Mouse (Mus musculus): ENCODE data around the gene Ppcs. TPM values are rescaled to one million over a fixed set of nuclear protein-coding genes. Genes with fewer than 3 reads are reported as not detected.

Ppcs gene
- polyA plus RNA-seq, 2 experiments, result 15.3 to 28.4 TPM

- H3K9me3 ChIP-seq (ENCODE audit: control insufficient read depth, low read length), result no peaks in the 10 kb centered on the region
- TF ChIP-seq POLR2A (IDR thresholded peaks at IDR 0.05; ENCODE audit: borderline replicate concordance, extremely low read depth, insufficient read depth, insufficient read length), result no peak
- 83% methylated on average over 2 of the region's 2 CpGs for WGBS
Observed at GRCm38 (mm10) chr4:119437936-119438335, 15.7 kb upstream of the Ppcs start.

DNA sequence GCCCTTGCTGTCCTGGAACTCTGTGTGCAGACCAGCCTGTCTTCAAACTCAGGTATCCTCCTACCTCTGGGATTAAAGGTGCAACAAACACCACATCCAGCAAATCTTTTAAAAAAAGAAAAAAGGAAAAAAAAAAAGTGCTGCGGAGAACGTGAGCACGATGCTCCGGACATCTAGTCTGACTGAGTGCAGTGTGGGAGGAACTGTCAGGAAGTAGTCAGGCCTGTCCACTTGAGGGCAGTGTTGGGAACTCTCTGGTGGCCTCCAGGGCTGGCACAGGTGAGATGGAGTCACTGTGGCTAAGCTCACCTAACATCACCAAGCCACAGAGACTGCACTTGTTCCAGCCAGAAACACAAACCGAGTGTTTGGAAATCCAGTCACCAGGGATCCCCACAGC, 8.5 kb upstream of the Ppcs start:
- H3K4me2 ChIP-seq (replicated peaks; ENCODE audit: low read depth, low read length, severe bottlenecking), result no peak overlapping the region
- DNase-seq (ENCODE audit: low spot score), result no peak
- no peaks in the 10 kb centered on the region for H3K9me3 ChIP-seq (ENCODE audit: control insufficient read depth, low read length)
- WGBS, result 22% methylated on average over 5 of the region's 5 CpGs
- no peaks in the 10 kb centered on the region for H3K27me3 ChIP-seq (ENCODE audit: control insufficient read depth, insufficient read depth, low read length)
- no peak for TF ChIP-seq POLR2A (IDR thresholded peaks at IDR 0.05; ENCODE audit: borderline replicate concordance, extremely low read depth, insufficient read depth, insufficient read length)
- H3K4me3 ChIP-seq (replicated peaks; ENCODE audit: low read length), result no peak overlapping the region
- H3K27ac ChIP-seq (replicated peaks; ENCODE audit: low read depth, low read length), result no peak overlapping the region
- H3K9ac ChIP-seq (ENCODE audit: low read depth, low read length, severe bottlenecking), result no peak overlapping the region
- no peak for ATAC-seq (ENCODE audit: low FRiP score, low read depth)
- no peaks in the 10 kb centered on the region for H3K36me3 ChIP-seq (ENCODE audit: control insufficient read depth, insufficient read depth, low read length)
- no peaks in the 10 kb centered on the region for H3K4me1 ChIP-seq (ENCODE audit: control insufficient read depth, insufficient read depth, low read length)

More at GRCm38 (mm10) chr4:119437936-119438335, 15.7 kb upstream of the Ppcs start:
- no peak overlapping the region for H3K27ac ChIP-seq (replicated peaks; ENCODE audit: low read depth, low read length)
- no peaks in the 10 kb centered on the region for H3K36me3 ChIP-seq (ENCODE audit: control insufficient read depth, insufficient read depth, low read length)
- H3K9ac ChIP-seq (ENCODE audit: low read depth, low read length, severe bottlenecking), result no peak overlapping the region
- no peaks in the 10 kb centered on the region for H3K27me3 ChIP-seq (ENCODE audit: control insufficient read depth, insufficient read depth, low read length)
- H3K4me2 ChIP-seq (replicated peaks; ENCODE audit: low read depth, low read length, severe bottlenecking), result no peak overlapping the region
- DNase-seq (ENCODE audit: low spot score), result no peak
- H3K4me1 ChIP-seq (ENCODE audit: control insufficient read depth, insufficient read depth, low read length), result no peaks in the 10 kb centered on the region
- ATAC-seq (ENCODE audit: low FRiP score, low read depth), result no peak
- H3K4me3 ChIP-seq (replicated peaks; ENCODE audit: low read length), result no peak overlapping the region

DNA sequence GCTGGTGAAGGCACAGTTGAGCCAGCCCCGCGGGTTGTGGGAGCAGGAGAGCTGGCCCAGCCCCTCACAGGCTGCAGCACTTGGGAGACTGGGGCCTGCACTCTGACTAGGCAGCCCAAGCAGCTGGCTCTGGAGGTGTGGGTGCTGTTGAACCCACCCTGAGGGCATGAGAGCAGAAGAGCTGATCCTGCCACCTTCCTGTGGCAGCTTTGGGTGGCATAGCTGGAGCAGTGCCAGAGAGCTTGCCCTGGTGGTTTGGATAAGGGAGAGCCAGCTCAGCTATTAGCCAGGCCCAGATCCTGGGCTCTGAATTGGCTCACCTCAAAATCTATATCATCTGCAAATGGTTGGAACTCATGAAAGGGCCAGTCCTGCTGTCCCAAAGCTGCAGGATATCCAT, 5.5 kb upstream of the Ppcs start:
- 55% methylated on average over 2 of the region's 2 CpGs for WGBS
- Histone ChIP-seq H3K36me3 (ENCODE audit: control insufficient read depth, insufficient read depth, low read length) (no peaks in the 10 kb centered on the region), H3K9ac (ENCODE audit: low read depth, low read length, severe bottlenecking) (no peak overlapping the region), H3K4me3 (replicated peaks; ENCODE audit: low read length) (no peak overlapping the region), H3K27me3 (ENCODE audit: control insufficient read depth, insufficient read depth, low read length) (no peaks in the 10 kb centered on the region), H3K27ac (replicated peaks; ENCODE audit: low read depth, low read length) (no peak overlapping the region), H3K4me2 (replicated peaks; ENCODE audit: low read depth, low read length, severe bottlenecking) (no peak overlapping the region), H3K9me3 (ENCODE audit: control insufficient read depth, low read length) (no peaks in the 10 kb centered on the region), H3K4me1 (ENCODE audit: control insufficient read depth, insufficient read depth, low read length) (0 out of 2 replicates have a peak, but pooled peaks cover 3% of the 10 kb centered on the region)
- no peak for DNase-seq (ENCODE audit: low spot score)
- no peak for ATAC-seq (ENCODE audit: low FRiP score, low read depth)
- no peak for TF ChIP-seq POLR2A (IDR thresholded peaks at IDR 0.05; ENCODE audit: borderline replicate concordance, extremely low read depth, insufficient read depth, insufficient read length)

- no peak overlapping the region for H3K4me3 ChIP-seq (replicated peaks; ENCODE audit: low read length)
- no peaks in the 10 kb centered on the region for H3K27me3 ChIP-seq (ENCODE audit: control insufficient read depth, insufficient read depth, low read length)
- H3K9me3 ChIP-seq (ENCODE audit: control insufficient read depth, low read length), result no peaks in the 10 kb centered on the region
- H3K36me3 ChIP-seq (ENCODE audit: control insufficient read depth, insufficient read depth, low read length), result no peaks in the 10 kb centered on the region
- no peak for DNase-seq (ENCODE audit: low spot score)
- no peak overlapping the region for H3K9ac ChIP-seq (ENCODE audit: low read depth, low read length, severe bottlenecking)
- no peak overlapping the region for H3K27ac ChIP-seq (replicated peaks; ENCODE audit: low read depth, low read length)
- TF ChIP-seq POLR2A (IDR thresholded peaks at IDR 0.05; ENCODE audit: borderline replicate concordance, extremely low read depth, insufficient read depth, insufficient read length), result no peak
- WGBS, result 46% methylated on average over 2 of the region's 2 CpGs
- H3K4me1 ChIP-seq (ENCODE audit: control insufficient read depth, insufficient read depth, low read length), result peaks cover 12% of the 10 kb centered on the region
- ATAC-seq (ENCODE audit: low FRiP score, low read depth), result no peak
- H3K4me2 ChIP-seq (replicated peaks; ENCODE audit: low read depth, low read length, severe bottlenecking), result no peak overlapping the region
Observed at GRCm38 (mm10) chr4:119425601-119426000, 3.4 kb upstream of the Ppcs start.

DNA sequence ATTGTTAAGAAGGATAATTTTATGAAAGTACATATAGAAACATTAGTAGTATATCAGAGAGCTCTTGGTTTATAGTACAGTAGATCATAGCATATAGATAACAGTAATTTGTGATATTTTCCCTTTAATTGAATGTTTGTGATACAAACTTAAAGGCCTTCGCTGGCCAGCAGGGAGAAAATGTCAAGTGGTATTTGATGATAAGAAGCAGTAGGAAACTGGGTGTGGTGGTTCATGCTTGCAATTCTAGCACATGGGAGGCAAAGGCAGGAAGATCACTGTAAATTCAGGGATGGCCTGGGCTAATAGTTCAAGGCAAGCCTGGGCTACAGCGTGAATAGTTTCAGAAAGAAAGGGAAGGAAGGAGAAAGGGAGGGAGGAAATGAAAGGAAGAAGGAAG, 2.9 kb upstream of the Ppcs start:
- no peak for ATAC-seq (ENCODE audit: low FRiP score, low read depth)
- DNase-seq (ENCODE audit: low spot score), result no peak
- no peak overlapping the region for H3K4me3 ChIP-seq (replicated peaks; ENCODE audit: low read length)
- H3K4me2 ChIP-seq (replicated peaks; ENCODE audit: low read depth, low read length, severe bottlenecking), result no peak overlapping the region
- H3K9ac ChIP-seq (ENCODE audit: low read depth, low read length, severe bottlenecking), result no peak overlapping the region
- TF ChIP-seq POLR2A (IDR thresholded peaks at IDR 0.05; ENCODE audit: borderline replicate concordance, extremely low read depth, insufficient read depth, insufficient read length), result no peak
- H3K4me1 ChIP-seq (ENCODE audit: control insufficient read depth, insufficient read depth, low read length), result peaks cover 12% of the 10 kb centered on the region
- 0 out of 2 replicates have a peak, but pooled peaks cover 5% of the 10 kb centered on the region for H3K36me3 ChIP-seq (ENCODE audit: control insufficient read depth, insufficient read depth, low read length)
- no peaks in the 10 kb centered on the region for H3K27me3 ChIP-seq (ENCODE audit: control insufficient read depth, insufficient read depth, low read length)
- 91% methylated on average over 2 of the region's 2 CpGs for WGBS
- H3K9me3 ChIP-seq (ENCODE audit: control insufficient read depth, low read length), result no peaks in the 10 kb centered on the region
- H3K27ac ChIP-seq (replicated peaks; ENCODE audit: low read depth, low read length), result no peak overlapping the region

DNA sequence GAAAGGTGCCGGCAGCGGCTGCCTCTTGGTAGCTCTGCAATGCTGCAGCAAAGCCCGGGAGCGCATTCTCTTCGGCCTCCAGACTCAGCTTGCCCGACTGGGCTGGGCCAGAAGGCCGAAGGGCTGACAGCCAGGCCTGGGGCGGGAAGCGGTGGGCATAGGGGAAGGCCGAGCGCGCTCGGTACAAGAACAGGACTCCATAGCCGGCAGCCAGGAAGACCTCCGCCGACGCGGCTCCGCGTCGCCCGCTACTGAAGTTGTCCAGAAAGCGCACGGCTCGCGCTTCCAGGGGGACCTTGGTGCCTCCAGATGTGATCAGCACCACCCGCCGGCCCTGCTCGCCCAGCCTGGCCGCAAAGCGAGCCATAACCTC, 313 bp downstream of the Ppcs start:
- Histone ChIP-seq H3K9me3 (ENCODE audit: control insufficient read depth, low read length) (no peaks in the 10 kb centered on the region), H3K4me2 (replicated peaks; ENCODE audit: low read depth, low read length, severe bottlenecking) (peak overlapping the region; percentile 86), H3K36me3 (ENCODE audit: control insufficient read depth, insufficient read depth, low read length) (0 out of 2 replicates have a peak, but pooled peaks cover 5% of the 10 kb centered on the region), H3K4me1 (ENCODE audit: control insufficient read depth, insufficient read depth, low read length) (peaks cover 12% of the 10 kb centered on the region), H3K27me3 (ENCODE audit: control insufficient read depth, insufficient read depth, low read length) (no peaks in the 10 kb centered on the region), H3K27ac (replicated peaks; ENCODE audit: low read depth, low read length) (peak overlapping the region; percentile 82), H3K9ac (ENCODE audit: low read depth, low read length, severe bottlenecking) (peak overlapping the region; percentile 73), H3K4me3 (replicated peaks; ENCODE audit: low read length) (peak overlapping the region; percentile 67)
- no peak for DNase-seq (ENCODE audit: low spot score)
- WGBS, result under 1% methylated on average over 31 of the region's 31 CpGs
- ATAC-seq (ENCODE audit: low FRiP score, low read depth), result peak; percentile 56
- no peak for TF ChIP-seq POLR2A (IDR thresholded peaks at IDR 0.05; ENCODE audit: borderline replicate concordance, extremely low read depth, insufficient read depth, insufficient read length)
